Mouse (Mus musculus): ENCODE results near the gene Pnrc2.

DNA sequence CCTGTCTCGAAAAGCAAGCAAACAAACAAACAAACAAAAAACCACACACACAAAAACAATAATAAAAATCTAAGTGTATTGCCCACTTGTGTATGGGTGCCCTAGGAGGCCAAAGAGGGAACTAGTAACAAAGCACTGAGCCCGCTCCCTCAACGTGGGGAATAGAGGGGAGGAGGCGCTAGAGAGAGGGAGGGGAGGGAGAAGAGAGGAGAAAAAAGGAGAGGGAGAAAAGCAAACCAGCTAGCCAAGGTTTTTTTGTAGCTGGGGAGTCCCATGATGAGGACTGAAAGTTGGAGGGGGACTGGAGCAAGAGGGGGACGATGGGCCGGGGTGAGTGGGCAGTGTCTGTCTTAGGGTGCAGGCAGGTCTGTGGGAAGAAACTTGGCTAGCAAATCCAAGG, 18.6 kb downstream of the Pnrc2 start:
- TF ChIP-seq CTCF (IDR thresholded peaks at IDR 0.05; ENCODE audit: insufficient read depth, low read length) (no peak), POLR2A (IDR thresholded peaks at IDR 0.05; ENCODE audit: borderline replicate concordance, extremely low read depth, low read depth, low read length) (no peak)

Data from lung, adult 2 months (tissue).